Mouse (Mus musculus) duodenum, adult 2 months (tissue): ENCODE data around the gene Gm9049. TPM values are rescaled to one million over a fixed set of nuclear protein-coding genes. Genes with fewer than 3 reads are reported as not detected.

Experiments used
- polyA plus RNA-seq: library from polyadenylated mRNA; depleted of rRNA; stranded (reverse); fragments of >200 nt; gene quantifications from 2 replicates; pipeline ENCODE4 v1.2.3, GENCODE M21; 2012; ENCODE audit warnings: low replicate concordance; rRNA removed

The Gm9049 gene
- not detected in 2 replicates for polyA plus RNA-seq

GRCm38 (mm10) chr10:118354005-118354404, at the start of gene Gm9049:
Gm9049 (minus strand) TSS chr10:118354105.

GRCm38 (mm10) chr10:118348579-118348978, 5.3 kb downstream of the Gm9049 start, which contains the start of gene Gm9048:
Gm9048 (minus strand) TSS chr10:118348679.

GRCm38 (mm10) chr10:118343155-118343554, 10.8 kb downstream of the Gm9049 start, which contains the start of gene Gm9046:
Gm9046 (minus strand) TSS chr10:118343255.

GRCm38 (mm10) chr10:118337731-118338130, 16.2 kb downstream of the Gm9049 start, which contains the start of gene Gm9045:
Gm9045 (minus strand) TSS chr10:118337831.

GRCm38 (mm10) chr10:118332308-118332707, 21.6 kb downstream of the Gm9049 start, which contains the start of gene Gm9044:
Gm9044 (minus strand) TSS chr10:118332408.

GRCm38 (mm10) chr10:118326869-118327268, 27.0 kb downstream of the Gm9049 start, which contains the start of gene Gm9040:
Gm9040 (minus strand) TSS chr10:118326969.

Other genes starting within 250 kb of the Gm9049 start
- 0.43 and 0.48 TPM in 2 replicates for gene Mdm1, start 212.3 kb downstream of the Gm9049 start, polyA plus RNA-seq
- gene Il22, start 149.2 kb downstream of the Gm9049 start, polyA plus RNA-seq = 0.09 TPM in 1 of 2 replicates, not detected in the other
- gene Gm32717, start 113.3 kb downstream of the Gm9049 start, polyA plus RNA-seq = not detected in 2 replicates
- gene Gm32802, start 95.4 kb downstream of the Gm9049 start, polyA plus RNA-seq = not detected in 2 replicates
- 0.13 TPM in 1 of 2 replicates, not detected in the other for gene Iltifb, start 59.1 kb downstream of the Gm9049 start, polyA plus RNA-seq
- gene Gm9040, start 27.1 kb downstream of the Gm9049 start, polyA plus RNA-seq = not detected in 2 replicates
- gene Gm9044, start 21.7 kb downstream of the Gm9049 start, polyA plus RNA-seq = not detected in 2 replicates
- gene Gm9045, start 16.3 kb downstream of the Gm9049 start, polyA plus RNA-seq = not detected in 2 replicates
- not detected in 2 replicates for gene Gm9046, start 10.8 kb downstream of the Gm9049 start, polyA plus RNA-seq
- not detected in 2 replicates for gene Gm9048, start 5.4 kb downstream of the Gm9049 start, polyA plus RNA-seq
- gene Ifng, start 86.9 kb upstream of the Gm9049 start, polyA plus RNA-seq = not detected in 2 replicates